Mouse (Mus musculus) liver, embryonic 14.5 days (tissue): ENCODE results near the gene Myh9. TPM values are rescaled to one million over a fixed set of nuclear protein-coding genes. Genes with fewer than 3 reads are reported as not detected.

Experiments used
- ATAC-seq: fragments of 200-750 bp; cut with Nextera tagmentation; 2 replicates; pipeline ENCODE4 v1.8.0; 2017; ENCODE audit warnings: moderate number of reproducible peaks, mild to moderate bottlenecking, moderate library complexity; ENCODE audit not compliant: insufficient read depth
- DNase-seq, 3 experiments: peaks; one replicate each; pipeline ENCODE4 v3.0.0-alpha.2; 2012 to 2013; ENCODE audit warnings: low read depth in 3 of 3, low spot score in 3 of 3
- H3K27ac ChIP-seq: fragments of 300-500 bp; sonication (generic); 2 replicates; pipeline ENCODE4 v1.5.1; 2014; ENCODE audit warnings: moderate library complexity, mild to moderate bottlenecking, control low read depth, inconsistent platforms
- H3K27me3 ChIP-seq: fragments of 300-500 bp; sonication (generic); 2 replicates; pipeline ENCODE4 v1.6.1; 2014; ENCODE audit warnings: mild to moderate bottlenecking, low read length, moderate library complexity; ENCODE audit not compliant: control insufficient read depth, insufficient read depth
- H3K36me3 ChIP-seq: fragments of 300-500 bp; sonication (generic); replicated peaks from 2 replicates; pipeline ENCODE4 v1.6.1; 2014; ENCODE audit warnings: low read depth; ENCODE audit not compliant: control insufficient read depth, insufficient read depth
- H3K4me1 ChIP-seq, 2 experiments: fragments of 200-500 bp in 1 of 2; fragments of 300-500 bp in 1 of 2; sonication (generic) in 1 of 2; replicated peaks; 2 replicates each; pipeline ENCODE4 v1.6.1; 2012 to 2014; ENCODE audit warnings: antibody characterized with exemption in 1 of 2, inconsistent platforms in 1 of 2, low read length in 1 of 2; ENCODE audit not compliant: control insufficient read depth in 2 of 2, insufficient read depth in 2 of 2
- H3K4me2 ChIP-seq: fragments of 300-500 bp; sonication (generic); 2 replicates; pipeline ENCODE4 v1.6.1; 2014; ENCODE audit warnings: low read depth, mild to moderate bottlenecking, control low read depth, moderate library complexity
- H3K4me3 ChIP-seq, 2 experiments: fragments of 200-500 bp in 1 of 2; fragments of 300-500 bp in 1 of 2; sonication (generic) in 1 of 2; 2 replicates each; pipeline ENCODE4 v1.5.1; 2012 to 2014; ENCODE audit warnings: low read depth in 2 of 2, low read length in 2 of 2, mild to moderate bottlenecking in 2 of 2, control low read depth in 1 of 2, inconsistent platforms in 1 of 2, moderate library complexity in 1 of 2; ENCODE audit not compliant: insufficient read depth in 1 of 2
- H3K9ac ChIP-seq: fragments of 300-500 bp; sonication (generic); replicated peaks from 2 replicates; pipeline ENCODE4 v1.6.1; 2014; ENCODE audit warnings: mild to moderate bottlenecking, control low read depth, moderate library complexity
- H3K9me3 ChIP-seq: fragments of 300-500 bp; sonication (generic); 2 replicates; pipeline ENCODE4 v1.6.1; 2016; ENCODE audit warnings: low read length, mixed read lengths; ENCODE audit not compliant: control insufficient read depth
- CTCF ChIP-seq: IDR thresholded peaks from 2 replicates; pipeline ENCODE4 v1.5.1; 2016; ENCODE audit warnings: antibody characterized with exemption, low read depth, control low read depth
- EP300 ChIP-seq: IDR thresholded peaks from 2 replicates; pipeline ENCODE4 v1.6.1; 2016; ENCODE audit warnings: antibody characterized with exemption, low read depth
- WGBS: fragments of 180-500 bp; shearing (Covaris S2); extraction: QIAGEN DNeasy Blood & Tissue Kit; methylation state at CpG from one replicate; pipeline ENCODE4 v1.1.7; 2014; ENCODE audit not compliant: insufficient replicate concordance; 5-methylcytosine and 5-hydroxymethylcytosine counted together
- polyA plus RNA-seq, 2 experiments: library from polyadenylated mRNA; depleted of rRNA in 1 of 2; stranded (reverse) in 1 of 2; unstranded in 1 of 2; fragments of >200 nt; fragmentation: Nextera tagmentation in 1 of 2; extraction: Ambion mirVana in 1 of 2; gene quantifications; 2 replicates each; pipeline versions ENCODE4 v1.2.1 to v1.2.3; 2012 to 2014

Gene Myh9
- polyA plus RNA-seq, 2 experiments = 21.3 to 21.9 TPM

GRCm38 (mm10) chr15:77775186-77775963 lies 66.6 kb downstream of the Myh9 start:
- no peaks in the 10 kb centered on the region for H3K27me3 ChIP-seq
- no peak overlapping the region for H3K9ac ChIP-seq
- H3K36me3 ChIP-seq = peaks cover 86% of the 10 kb centered on the region
- H3K4me2 ChIP-seq = no peak overlapping the region
- H3K4me1 ChIP-seq = peaks cover 16 to 19% of the 10 kb centered on the region in 2 experiments
- TF ChIP-seq EP300 (no peak), CTCF (peak; percentile 100)
- H3K4me3 ChIP-seq = no peak overlapping the region
- H3K27ac ChIP-seq = no peak overlapping the region
- 57% methylated on average over 20 of the region's 20 CpGs for WGBS
- no peaks in the 10 kb centered on the region for H3K9me3 ChIP-seq
- ATAC-seq (no peak), DNase-seq (peak; percentile 42 to 63 (median 44))

- H3K9me3 ChIP-seq = no peaks in the 10 kb centered on the region
- H3K4me1 ChIP-seq = peaks cover 16 to 19% of the 10 kb centered on the region in 2 experiments
- WGBS = 94% methylated on average over 10 of the region's 10 CpGs
- H3K27ac ChIP-seq = peak overlapping the region; percentile 63
- H3K4me2 ChIP-seq = no peak overlapping the region
- H3K36me3 ChIP-seq = peaks cover 84% of the 10 kb centered on the region
- H3K4me3 ChIP-seq = no peak overlapping the region
- no peaks in the 10 kb centered on the region for H3K27me3 ChIP-seq
- TF ChIP-seq EP300 (no peak), CTCF (no peak)
- ATAC-seq = no peak
- no peak overlapping the region; the same call in 1 of the 2 replicates for H3K9ac ChIP-seq
- DNase-seq = no peak
These were observed 67.7 kb downstream of the Myh9 start for GRCm38 (mm10) chr15:77774303-77774702.

GRCm38 (mm10) chr15:77773099-77773915 lies 68.7 kb downstream of the Myh9 start:
- WGBS = 48% methylated on average over 19 of the region's 19 CpGs
- no peaks in the 10 kb centered on the region for H3K27me3 ChIP-seq
- H3K4me3 ChIP-seq = no peak overlapping the region
- H3K9me3 ChIP-seq = no peaks in the 10 kb centered on the region
- H3K36me3 ChIP-seq = peaks cover 89% of the 10 kb centered on the region
- peaks cover 16 to 19% of the 10 kb centered on the region in 2 experiments for H3K4me1 ChIP-seq
- peak; percentile 68 to 74 (median 73) for DNase-seq
- TF ChIP-seq EP300 (peak; percentile 96), CTCF (peak; percentile 16; the same call in 1 of the 2 replicates)
- H3K27ac ChIP-seq = peak overlapping the region; percentile 63
- ATAC-seq = peak; percentile 94
- 0 out of 2 replicates have a peak overlapping the region, but pooled peaks have one; percentile 9 for H3K9ac ChIP-seq
- peak overlapping the region; percentile 13; the same call in 1 of the 2 replicates for H3K4me2 ChIP-seq

GRCm38 (mm10) chr15:77770942-77771341 lies 71.0 kb downstream of the Myh9 start:
- DNase-seq (no peak), ATAC-seq (no peak)
- Histone ChIP-seq H3K4me1 (peaks cover 16 to 19% of the 10 kb centered on the region in 2 experiments), H3K36me3 (peaks cover 90% of the 10 kb centered on the region), H3K27me3 (no peaks in the 10 kb centered on the region), H3K27ac (no peak overlapping the region), H3K9me3 (no peaks in the 10 kb centered on the region), H3K4me2 (no peak overlapping the region), H3K9ac (no peak overlapping the region), H3K4me3 (no peak overlapping the region)
- 87% methylated on average over 9 of the region's 9 CpGs for WGBS
- TF ChIP-seq EP300 = no peak
- TF ChIP-seq CTCF = no peak

GRCm38 (mm10) chr15:77770341-77770740 lies 71.6 kb downstream of the Myh9 start:
- TF ChIP-seq EP300 (no peak), CTCF (no peak)
- Histone ChIP-seq H3K4me3 (no peak overlapping the region), H3K4me2 (no peak overlapping the region), H3K36me3 (peaks cover 93% of the 10 kb centered on the region), H3K9me3 (no peaks in the 10 kb centered on the region), H3K27me3 (no peaks in the 10 kb centered on the region), H3K27ac (no peak overlapping the region), H3K4me1 (peaks cover 16 to 19% of the 10 kb centered on the region in 2 experiments), H3K9ac (no peak overlapping the region)
- 85% methylated on average over 5 of the region's 5 CpGs for WGBS
- ATAC-seq (no peak), DNase-seq (no peak)
